Mouse (Mus musculus) ES-E14 (cell line): Measurements from ENCODE around the gene Cenpt.

Experiments used
- CHD2 ChIP-seq: IDR thresholded peaks from 2 replicates; pipeline ENCODE4 v1.6.1; 2014; ENCODE audit warnings: mild to moderate bottlenecking, low read depth, low read length, inconsistent platforms
- HCFC1 ChIP-seq: IDR thresholded peaks from 2 replicates; pipeline ENCODE4 v1.6.1; 2012; ENCODE audit warnings: low read length, inconsistent platforms, borderline replicate concordance; ENCODE audit not compliant: insufficient read depth
- MAFK ChIP-seq: IDR thresholded peaks from 2 replicates; pipeline ENCODE4 v1.6.1; 2014; ENCODE audit warnings: mild to moderate bottlenecking, low read depth, low read length, inconsistent platforms; ENCODE audit not compliant: insufficient read depth
- ZC3H11A ChIP-seq: IDR thresholded peaks from 2 replicates; pipeline ENCODE4 v1.6.1; 2012; ENCODE audit warnings: low read depth, mild to moderate bottlenecking, inconsistent platforms, low read length, borderline replicate concordance
- ZNF384 ChIP-seq: IDR thresholded peaks from 2 replicates; pipeline ENCODE4 v1.6.1; 2012; ENCODE audit warnings: low read depth, low read length, inconsistent platforms

- no peak for TF ChIP-seq CHD2
- no peak for TF ChIP-seq ZC3H11A
- no peak for TF ChIP-seq HCFC1
- TF ChIP-seq MAFK = no peak
- no peak for TF ChIP-seq ZNF384
Observed at GRCm38 (mm10) chr8:105839209-105839608, 13.9 kb downstream of the Cenpt start.
